Mouse (Mus musculus): Measurements from ENCODE around the gene Olfr1020. TPM values are rescaled to one million over a fixed set of nuclear protein-coding genes. Genes with fewer than 3 reads are reported as not detected.

Olfr1020 gene
- not detected in 2 replicates for polyA plus RNA-seq (2011; ENCODE audit: insufficient read depth, insufficient read length, low read depth, missing spikeins)

DNA sequence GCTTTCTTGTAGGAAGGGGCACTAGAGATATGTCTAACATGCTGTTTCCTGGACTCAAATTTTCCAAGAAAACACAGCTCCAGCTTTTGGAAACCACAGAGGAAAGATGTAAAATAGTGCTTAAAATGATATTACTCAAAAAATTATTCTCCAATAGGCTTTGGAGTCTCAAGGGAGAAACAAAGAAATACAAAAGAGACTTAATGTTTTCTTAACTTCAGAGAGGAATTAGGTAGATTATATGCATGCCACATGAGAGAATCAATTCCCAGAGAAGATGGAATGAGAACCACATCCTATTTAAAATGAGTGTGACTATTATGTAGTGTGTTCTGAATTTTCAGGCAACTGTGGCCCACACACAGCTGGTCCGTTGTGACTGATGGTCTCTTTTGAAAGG is at the start of gene Olfr1020:
TSS of gene Olfr1020 (plus strand) at position 301 of the 400 bp plus-strand sequence.
- H3K9ac ChIP-seq (ENCODE audit: low read depth, poor library complexity, severe bottlenecking), result no peak within 1 kb of the TSS
- TF ChIP-seq EP300 (IDR thresholded peaks at IDR 0.05; ENCODE audit: insufficient read depth, low read depth, low read length), result no peak
- no peak for TF ChIP-seq POLR2A (IDR thresholded peaks at IDR 0.05; ENCODE audit: insufficient read depth, low read length)
- no peak for TF ChIP-seq CTCF (IDR thresholded peaks at IDR 0.05; ENCODE audit: low read depth, low read length)

DNA sequence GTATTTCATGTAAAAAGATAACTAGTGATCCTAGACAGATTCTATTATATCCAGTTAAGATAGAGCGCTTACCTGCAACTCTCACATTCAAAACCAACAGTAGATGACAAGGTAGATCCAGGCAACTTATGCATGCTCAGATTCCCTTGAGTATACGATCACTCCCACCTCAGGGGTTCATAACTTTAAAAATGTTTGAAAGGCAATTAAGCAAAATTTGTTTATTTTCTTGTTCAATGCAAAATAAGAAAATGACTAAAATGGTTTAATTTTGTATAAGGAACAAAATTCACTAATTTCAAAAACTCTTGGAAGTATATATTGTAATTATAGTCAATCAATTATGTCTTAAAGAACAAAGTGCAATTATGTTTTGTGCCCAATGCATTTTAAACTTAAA is 44.4 kb upstream of the Olfr1020 start, which contains the start of gene Olfr1016:
TSS of gene Olfr1016 (minus strand) at position 101 of the 400 bp plus-strand sequence.
- TF ChIP-seq POLR2A (IDR thresholded peaks at IDR 0.05; ENCODE audit: insufficient read depth, low read length) (no peak), CTCF (IDR thresholded peaks at IDR 0.05; ENCODE audit: low read depth, low read length) (no peak), EP300 (IDR thresholded peaks at IDR 0.05; ENCODE audit: insufficient read depth, low read depth, low read length) (no peak)
- no peaks in the 10 kb centered on the region for H3K27me3 ChIP-seq (ENCODE audit: control insufficient read depth, insufficient read depth, low read length, poor library complexity, severe bottlenecking)

More for the DNA sequence above, at the start of gene Olfr1020:
- Histone ChIP-seq H3K9me3 (replicated peaks; ENCODE audit: control insufficient read depth, insufficient read depth, low read length, poor library complexity, severe bottlenecking) (no peaks in the 10 kb centered on the region), H3K4me1 (ENCODE audit: control insufficient read depth, insufficient read depth, low read length) (no peaks in the 10 kb centered on the region), H3K36me3 (ENCODE audit: control insufficient read depth, insufficient read depth, low read length, poor library complexity, severe bottlenecking) (no peaks in the 10 kb centered on the region), H3K27me3 (ENCODE audit: control insufficient read depth, insufficient read depth, low read length, poor library complexity, severe bottlenecking) (no peaks in the 10 kb centered on the region), H3K4me3 (ENCODE audit: low read depth, low read length) (no peak within 1 kb of the TSS), H3K27ac (ENCODE audit: insufficient read depth, low read length) (no peak within 1 kb of the TSS)

DNA sequence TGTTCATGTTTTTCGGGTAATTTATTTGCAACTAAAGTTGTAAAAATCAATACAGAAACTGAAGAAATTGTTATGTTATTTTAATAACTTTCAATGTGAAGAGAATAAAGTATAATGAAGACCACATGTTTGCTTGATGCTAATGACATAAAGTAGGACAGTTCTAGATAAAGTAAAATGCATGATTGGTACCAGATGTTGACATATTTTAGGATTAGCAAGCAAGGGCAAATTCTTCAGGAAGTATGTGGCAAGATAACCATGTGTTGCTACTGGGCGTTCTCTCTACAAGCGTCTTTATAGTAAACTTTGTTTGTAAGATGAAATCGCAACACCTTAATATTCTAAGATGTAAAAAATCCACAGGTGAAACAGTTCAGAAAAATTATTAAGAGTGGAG is 42.3 kb upstream of the Olfr1020 start:
- no peaks in the 10 kb centered on the region for H3K9me3 ChIP-seq (replicated peaks; ENCODE audit: control insufficient read depth, insufficient read depth, low read length, poor library complexity, severe bottlenecking)
- TF ChIP-seq POLR2A (IDR thresholded peaks at IDR 0.05; ENCODE audit: insufficient read depth, low read length) (no peak), CTCF (IDR thresholded peaks at IDR 0.05; ENCODE audit: low read depth, low read length) (no peak), EP300 (IDR thresholded peaks at IDR 0.05; ENCODE audit: insufficient read depth, low read depth, low read length) (no peak)
- no peaks in the 10 kb centered on the region for H3K36me3 ChIP-seq (ENCODE audit: control insufficient read depth, insufficient read depth, low read length, poor library complexity, severe bottlenecking)
- no peak overlapping the region for H3K9ac ChIP-seq (ENCODE audit: low read depth, poor library complexity, severe bottlenecking)
- H3K27me3 ChIP-seq (ENCODE audit: control insufficient read depth, insufficient read depth, low read length, poor library complexity, severe bottlenecking), result no peaks in the 10 kb centered on the region
- H3K27ac ChIP-seq (ENCODE audit: insufficient read depth, low read length), result no peak overlapping the region
- no peak overlapping the region for H3K4me3 ChIP-seq (ENCODE audit: low read depth, low read length)
- no peaks in the 10 kb centered on the region for H3K4me1 ChIP-seq (ENCODE audit: control insufficient read depth, insufficient read depth, low read length)

More for the DNA sequence above, 44.4 kb upstream of the Olfr1020 start, which contains the start of gene Olfr1016:
- H3K4me3 ChIP-seq (ENCODE audit: low read depth, low read length), result no peak within 1 kb of the TSS
- H3K9ac ChIP-seq (ENCODE audit: low read depth, poor library complexity, severe bottlenecking), result no peak within 1 kb of the TSS
- H3K9me3 ChIP-seq (replicated peaks; ENCODE audit: control insufficient read depth, insufficient read depth, low read length, poor library complexity, severe bottlenecking), result no peaks in the 10 kb centered on the region
- no peaks in the 10 kb centered on the region for H3K36me3 ChIP-seq (ENCODE audit: control insufficient read depth, insufficient read depth, low read length, poor library complexity, severe bottlenecking)
- H3K4me1 ChIP-seq (ENCODE audit: control insufficient read depth, insufficient read depth, low read length), result no peaks in the 10 kb centered on the region
- H3K27ac ChIP-seq (ENCODE audit: insufficient read depth, low read length), result no peak within 1 kb of the TSS

DNA sequence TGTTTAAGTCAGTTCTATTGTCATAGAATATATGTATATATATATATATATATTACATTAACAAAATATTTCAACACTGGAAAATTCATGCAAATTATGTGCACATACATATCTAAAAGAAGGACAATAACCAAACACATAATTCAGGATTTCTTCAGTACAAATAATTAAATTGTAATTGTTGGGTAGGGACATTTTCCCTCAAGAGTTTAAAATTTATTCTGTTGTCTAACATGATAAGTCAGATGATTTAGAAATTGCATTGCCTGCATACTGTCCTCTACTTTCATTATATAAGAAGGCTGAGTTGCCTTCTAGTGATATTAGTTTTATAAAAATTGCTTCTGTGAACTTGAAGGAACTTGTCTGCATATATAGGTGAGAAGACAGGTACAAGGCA is 28.7 kb upstream of the Olfr1020 start, which contains the start of gene Olfr1018:
TSS of gene Olfr1018 (plus strand) at position 301 of the 400 bp plus-strand sequence.
- H3K9me3 ChIP-seq (replicated peaks; ENCODE audit: control insufficient read depth, insufficient read depth, low read length, poor library complexity, severe bottlenecking), result no peaks in the 10 kb centered on the region
- TF ChIP-seq EP300 (IDR thresholded peaks at IDR 0.05; ENCODE audit: insufficient read depth, low read depth, low read length) (no peak), POLR2A (IDR thresholded peaks at IDR 0.05; ENCODE audit: insufficient read depth, low read length) (no peak), CTCF (IDR thresholded peaks at IDR 0.05; ENCODE audit: low read depth, low read length) (no peak)
- no peak within 1 kb of the TSS for H3K4me3 ChIP-seq (ENCODE audit: low read depth, low read length)

DNA sequence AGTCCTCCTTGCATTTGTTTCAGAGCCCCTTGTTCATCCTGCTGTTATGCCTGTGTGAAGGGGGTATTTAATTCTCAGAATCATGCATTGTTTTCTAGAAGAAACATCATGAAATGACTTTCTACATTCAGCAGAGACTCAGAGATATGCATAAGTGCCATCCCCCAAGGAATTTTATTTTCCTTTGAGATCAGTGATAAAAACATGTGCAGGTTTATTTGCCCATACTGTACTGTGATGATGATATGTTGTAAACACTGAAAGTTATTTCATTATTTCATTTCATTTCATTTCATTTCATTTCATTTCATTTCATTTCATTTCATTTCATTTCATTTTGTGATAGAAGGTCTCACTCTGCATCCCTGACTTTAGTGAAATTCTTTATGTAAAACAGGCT is 1.4 kb upstream of the Olfr1020 start, which contains the start of gene Olfr1019:
TSS of gene Olfr1019 (minus strand) at position 101 of the 400 bp plus-strand sequence.
- Histone ChIP-seq H3K4me1 (ENCODE audit: control insufficient read depth, insufficient read depth, low read length) (no peaks in the 10 kb centered on the region), H3K9ac (ENCODE audit: low read depth, poor library complexity, severe bottlenecking) (no peak within 1 kb of the TSS), H3K27ac (ENCODE audit: insufficient read depth, low read length) (no peak within 1 kb of the TSS), H3K36me3 (ENCODE audit: control insufficient read depth, insufficient read depth, low read length, poor library complexity, severe bottlenecking) (no peaks in the 10 kb centered on the region), H3K27me3 (ENCODE audit: control insufficient read depth, insufficient read depth, low read length, poor library complexity, severe bottlenecking) (no peaks in the 10 kb centered on the region), H3K4me3 (ENCODE audit: low read depth, low read length) (no peak within 1 kb of the TSS), H3K9me3 (replicated peaks; ENCODE audit: control insufficient read depth, insufficient read depth, low read length, poor library complexity, severe bottlenecking) (no peaks in the 10 kb centered on the region)
- TF ChIP-seq EP300 (IDR thresholded peaks at IDR 0.05; ENCODE audit: insufficient read depth, low read depth, low read length) (no peak), CTCF (IDR thresholded peaks at IDR 0.05; ENCODE audit: low read depth, low read length) (no peak), POLR2A (IDR thresholded peaks at IDR 0.05; ENCODE audit: insufficient read depth, low read length) (no peak)

More for the DNA sequence above, 28.7 kb upstream of the Olfr1020 start, which contains the start of gene Olfr1018:
- no peaks in the 10 kb centered on the region for H3K4me1 ChIP-seq (ENCODE audit: control insufficient read depth, insufficient read depth, low read length)
- no peaks in the 10 kb centered on the region for H3K27me3 ChIP-seq (ENCODE audit: control insufficient read depth, insufficient read depth, low read length, poor library complexity, severe bottlenecking)
- no peak within 1 kb of the TSS for H3K27ac ChIP-seq (ENCODE audit: insufficient read depth, low read length)
- no peaks in the 10 kb centered on the region for H3K36me3 ChIP-seq (ENCODE audit: control insufficient read depth, insufficient read depth, low read length, poor library complexity, severe bottlenecking)
- no peak within 1 kb of the TSS for H3K9ac ChIP-seq (ENCODE audit: low read depth, poor library complexity, severe bottlenecking)

DNA sequence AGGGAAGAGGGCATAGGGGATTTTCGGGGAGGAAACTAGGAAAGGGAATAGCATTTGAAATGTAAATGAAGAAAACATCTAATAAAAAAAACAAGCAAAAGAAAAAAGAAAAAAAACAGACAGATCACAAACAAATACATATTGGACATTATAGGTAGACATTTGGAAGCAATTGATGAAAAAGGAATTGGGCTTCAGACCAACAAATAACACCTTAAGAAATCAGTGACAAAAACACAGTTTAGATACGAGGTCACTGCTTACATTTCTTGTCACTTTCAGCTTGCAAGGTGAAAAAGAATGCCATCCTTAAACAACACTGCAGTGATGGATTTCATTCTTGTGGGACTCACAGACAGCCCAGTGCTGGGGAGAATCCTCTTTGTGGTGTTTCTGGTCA is 21.5 kb downstream of the Olfr1020 start, which contains the start of gene Olfr1022:
TSS of gene Olfr1022 (plus strand) at position 301 of the 400 bp plus-strand sequence.
- no peak within 1 kb of the TSS for H3K27ac ChIP-seq (ENCODE audit: insufficient read depth, low read length)
- TF ChIP-seq CTCF (IDR thresholded peaks at IDR 0.05; ENCODE audit: low read depth, low read length) (no peak), EP300 (IDR thresholded peaks at IDR 0.05; ENCODE audit: insufficient read depth, low read depth, low read length) (no peak), POLR2A (IDR thresholded peaks at IDR 0.05; ENCODE audit: insufficient read depth, low read length) (no peak)
- no peak within 1 kb of the TSS for H3K4me3 ChIP-seq (ENCODE audit: low read depth, low read length)
- H3K9me3 ChIP-seq (replicated peaks; ENCODE audit: control insufficient read depth, insufficient read depth, low read length, poor library complexity, severe bottlenecking), result no peaks in the 10 kb centered on the region
- H3K36me3 ChIP-seq (ENCODE audit: control insufficient read depth, insufficient read depth, low read length, poor library complexity, severe bottlenecking), result no peaks in the 10 kb centered on the region
- no peaks in the 10 kb centered on the region for H3K4me1 ChIP-seq (ENCODE audit: control insufficient read depth, insufficient read depth, low read length)
- H3K9ac ChIP-seq (ENCODE audit: low read depth, poor library complexity, severe bottlenecking), result no peak within 1 kb of the TSS
- no peaks in the 10 kb centered on the region for H3K27me3 ChIP-seq (ENCODE audit: control insufficient read depth, insufficient read depth, low read length, poor library complexity, severe bottlenecking)

Data from ES-Bruce4 (cell line).